Mouse (Mus musculus): Measurements from ENCODE around the gene Gm20075.

DNA sequence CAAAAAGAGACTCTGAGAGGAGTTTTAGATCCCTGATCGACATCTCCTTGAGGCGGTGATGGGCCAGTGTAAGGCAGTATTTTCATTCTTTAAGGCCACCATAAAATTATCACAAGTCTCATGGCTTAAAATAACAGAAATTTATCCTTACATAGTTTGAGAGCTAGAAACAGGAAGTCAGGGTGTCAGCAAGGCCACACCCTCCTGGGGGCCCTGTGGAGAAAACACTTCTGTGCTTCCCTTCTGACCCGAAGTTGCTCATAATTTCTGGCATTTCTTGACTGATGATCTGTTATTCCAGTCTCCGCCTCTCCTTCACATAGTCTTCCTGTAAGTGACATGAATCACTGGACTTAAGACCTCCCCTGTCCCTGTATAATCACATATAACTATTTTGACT is 25.2 kb upstream of the Gm20075 start:
- TF ChIP-seq CTCF (IDR thresholded peaks at IDR 0.05; ENCODE audit: low read depth): no peak
- no peak for TF ChIP-seq EP300 (IDR thresholded peaks at IDR 0.05; ENCODE audit: low read depth)
